Mouse (Mus musculus) myocyte (in vitro differentiated cells): ENCODE measurements around the gene Syngr3. TPM values are rescaled to one million over a fixed set of nuclear protein-coding genes. Genes with fewer than 3 reads are reported as not detected.

Experiments
- H3K27me3 ChIP-seq: one replicate; pipeline ENCODE4 v1.6.1; 2011; ENCODE audit not compliant: control insufficient read depth, insufficient read depth, insufficient read length
- H3K36me3 ChIP-seq: one replicate; pipeline ENCODE4 v1.6.1; 2011; ENCODE audit not compliant: control insufficient read depth, insufficient read depth
- H3K4me2 ChIP-seq: one replicate; pipeline ENCODE4 v1.6.1; 2011; ENCODE audit warnings: low read depth, control low read depth
- H3K4me3 ChIP-seq: one replicate; pipeline ENCODE4 v1.5.1; 2011; ENCODE audit warnings: mild to moderate bottlenecking, control low read depth, moderate library complexity
- H3K79me2 ChIP-seq: one replicate; pipeline ENCODE4 v1.6.1; 2011; ENCODE audit not compliant: control insufficient read depth, insufficient read depth
- H3ac ChIP-seq: one replicate; pipeline ENCODE4 v1.6.1; 2011; ENCODE audit not compliant: control insufficient read depth, insufficient read length
- CEBPB ChIP-seq: IDR thresholded peaks from 2 replicates; pipeline ENCODE4 v1.6.1; 2011; ENCODE audit warnings: mild to moderate bottlenecking, moderate library complexity; ENCODE audit not compliant: poor library complexity, insufficient read depth, severe bottlenecking
- E2F4 ChIP-seq: IDR thresholded peaks from one replicate; pipeline ENCODE4 v1.6.1; 2011; ENCODE audit warnings: mild to moderate bottlenecking, control low read depth, moderate library complexity; ENCODE audit not compliant: insufficient read depth
- MAX ChIP-seq: IDR thresholded peaks from one replicate; pipeline ENCODE4 v1.6.1; 2011; ENCODE audit warnings: low read depth, mild to moderate bottlenecking, control low read depth
- MYOD1 ChIP-seq, 3 experiments: IDR thresholded peaks; one replicate each; pipeline ENCODE4 v1.6.1; 2011; ENCODE audit warnings: control low read depth in 2 of 3, low read depth in 2 of 3, mild to moderate bottlenecking in 2 of 3, moderate library complexity in 1 of 3; ENCODE audit not compliant: insufficient read length in 2 of 3, control insufficient read depth in 1 of 3
- MYOG ChIP-seq, 3 experiments: IDR thresholded peaks; one replicate each; pipeline ENCODE4 v1.6.1; 2011; ENCODE audit warnings: control low read depth in 2 of 3, low read depth in 2 of 3, mild to moderate bottlenecking in 2 of 3; ENCODE audit not compliant: insufficient read length in 2 of 3, control insufficient read depth in 1 of 3, insufficient read depth in 1 of 3
- POLR2AphosphoS2 ChIP-seq: IDR thresholded peaks from one replicate; pipeline ENCODE4 v1.6.1; 2011; ENCODE audit warnings: low read depth, control low read depth; ENCODE audit not compliant: insufficient read length
- SRF ChIP-seq: IDR thresholded peaks from one replicate; pipeline ENCODE4 v1.6.1; 2011; ENCODE audit warnings: low read depth; ENCODE audit not compliant: control insufficient read depth, insufficient read length
- TCF12 ChIP-seq: IDR thresholded peaks from one replicate; pipeline ENCODE4 v1.6.1; 2011; ENCODE audit warnings: mild to moderate bottlenecking, control low read depth; ENCODE audit not compliant: poor library complexity, insufficient read depth, severe bottlenecking
- polyA plus RNA-seq: library from polyadenylated mRNA; unstranded; fragments of >200 nt; fragmentation: generic; extraction: Trizol; gene quantifications from one replicate; pipeline ENCODE4 v1.2.1, GENCODE M21; 2012; ENCODE audit warnings: missing spikeins

Syngr3 gene
- polyA plus RNA-seq, 1 experiment: 0.29 TPM

GRCm38 (mm10) chr17:24636781-24637481 lies 52.8 kb downstream of the Syngr3 start:
- H3K4me2 ChIP-seq: no peak overlapping the region
- H3K27me3 ChIP-seq: no peaks in the 10 kb centered on the region
- peak in 1 of 3 experiments; percentile 16 for TF ChIP-seq MYOD1 (IDR thresholded peaks at IDR 0.05; ENCODE audit: control insufficient read depth in 1 of 3, insufficient read length in 2 of 3, low read depth in 2 of 3)
- peak in 1 of 3 experiments; percentile 21 for TF ChIP-seq MYOG (IDR thresholded peaks at IDR 0.05; ENCODE audit: control insufficient read depth in 1 of 3, insufficient read depth in 1 of 3, insufficient read length in 2 of 3, low read depth in 2 of 3)
- no peak for TF ChIP-seq E2F4
- no peak for TF ChIP-seq POLR2AphosphoS2
- H3K36me3 ChIP-seq: no peaks in the 10 kb centered on the region
- no peak overlapping the region for H3ac ChIP-seq
- no peak overlapping the region for H3K4me3 ChIP-seq
- peaks cover 4% of the 10 kb centered on the region for H3K79me2 ChIP-seq

DNA sequence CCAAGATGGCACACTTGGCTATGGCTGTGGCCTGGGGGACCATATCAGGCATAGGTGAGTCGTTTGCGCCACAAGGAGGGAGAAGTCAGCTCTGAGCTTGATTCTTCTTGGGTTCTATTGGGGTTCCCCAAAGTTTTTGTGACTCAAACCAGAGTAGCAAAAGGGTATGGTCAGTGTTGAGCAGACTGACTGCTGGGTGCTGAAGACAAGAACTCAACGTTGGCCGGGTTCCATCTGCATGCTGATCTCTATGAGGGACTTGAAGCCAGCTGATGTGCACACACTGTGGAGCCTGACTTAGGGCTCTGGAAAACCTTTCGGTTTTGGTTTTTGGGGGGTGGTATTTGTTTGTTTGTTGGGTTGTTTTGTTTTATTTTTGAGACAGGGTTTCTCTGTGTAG lies 54.1 kb downstream of the Syngr3 start:
- no peaks in the 10 kb centered on the region for H3K27me3 ChIP-seq
- peaks cover 6% of the 10 kb centered on the region for H3K79me2 ChIP-seq
- no peak for TF ChIP-seq MYOG (IDR thresholded peaks at IDR 0.05; ENCODE audit: control insufficient read depth in 1 of 3, insufficient read depth in 1 of 3, insufficient read length in 2 of 3, low read depth in 2 of 3)
- no peak for TF ChIP-seq E2F4
- TF ChIP-seq CEBPB: no peak
- TF ChIP-seq MAX: no peak
- no peak for TF ChIP-seq TCF12
- no peak for TF ChIP-seq SRF
- no peak for TF ChIP-seq POLR2AphosphoS2

More for the DNA sequence above, 54.1 kb downstream of the Syngr3 start:
- Histone ChIP-seq H3K4me3 (no peak overlapping the region), H3K36me3 (no peaks in the 10 kb centered on the region), H3K4me2 (no peak overlapping the region), H3ac (no peak overlapping the region)

Other genes starting within 250 kb of the Syngr3 start
- gene Dnase1l2, start 246.8 kb downstream of the Syngr3 start, polyA plus RNA-seq: 1.0 TPM
- gene E4f1, start 219.6 kb downstream of the Syngr3 start, polyA plus RNA-seq: 18.7 TPM
- gene Pgp, start 219.6 kb downstream of the Syngr3 start, polyA plus RNA-seq: 53.7 TPM
- 0.53 TPM for gene Bricd5, start 216.1 kb downstream of the Syngr3 start, polyA plus RNA-seq
- gene Mlst8, start 210.9 kb downstream of the Syngr3 start, polyA plus RNA-seq: 16.5 TPM
- 0.16 TPM for gene Caskin1, start 201.4 kb downstream of the Syngr3 start, polyA plus RNA-seq
- 112 TPM for gene Traf7, start 162.0 kb downstream of the Syngr3 start, polyA plus RNA-seq
- 0.35 TPM for gene Rab26, start 155.7 kb downstream of the Syngr3 start, polyA plus RNA-seq
- 47.2 TPM for gene Pkd1, start 140.1 kb downstream of the Syngr3 start, polyA plus RNA-seq
- gene Tsc2, start 57.3 kb downstream of the Syngr3 start, polyA plus RNA-seq: 49.5 TPM
- 20.2 TPM for gene Nthl1, start 57.3 kb downstream of the Syngr3 start, polyA plus RNA-seq
- gene Slc9a3r2, start 39.6 kb downstream of the Syngr3 start, polyA plus RNA-seq: 19.1 TPM
- gene Npw, start 31.5 kb downstream of the Syngr3 start, polyA plus RNA-seq: not detected
- gene Zfp598, start 20.3 kb downstream of the Syngr3 start, polyA plus RNA-seq: 49.7 TPM
- gene Gfer, start 6.2 kb upstream of the Syngr3 start, polyA plus RNA-seq: 47.7 TPM
- 0.54 TPM for gene Noxo1, start 6.3 kb upstream of the Syngr3 start, polyA plus RNA-seq
- gene Tbl3, start 17.7 kb upstream of the Syngr3 start, polyA plus RNA-seq: 66.6 TPM
- 0.36 TPM for gene Rnf151, start 28.1 kb upstream of the Syngr3 start, polyA plus RNA-seq
- 178 TPM for gene Rps2, start 28.2 kb upstream of the Syngr3 start, polyA plus RNA-seq
- 547 TPM for gene Ndufb10, start 34.5 kb upstream of the Syngr3 start, polyA plus RNA-seq
- 1.7 TPM for gene Rpl3l, start 37.9 kb upstream of the Syngr3 start, polyA plus RNA-seq
- 73.9 TPM for gene Msrb1, start 46.7 kb upstream of the Syngr3 start, polyA plus RNA-seq
- not detected for gene Hs3st6, start 63.0 kb upstream of the Syngr3 start, polyA plus RNA-seq
- not detected for gene Meiob, start 114.3 kb upstream of the Syngr3 start, polyA plus RNA-seq
- 58.3 TPM for gene Hagh, start 150.2 kb upstream of the Syngr3 start, polyA plus RNA-seq
- gene Fahd1, start 160.4 kb upstream of the Syngr3 start, polyA plus RNA-seq: 9.5 TPM
- gene Igfals, start 176.0 kb upstream of the Syngr3 start, polyA plus RNA-seq: not detected
- gene Nubp2, start 196.4 kb upstream of the Syngr3 start, polyA plus RNA-seq: 38.5 TPM
- gene Spsb3, start 196.7 kb upstream of the Syngr3 start, polyA plus RNA-seq: 46.6 TPM
- gene Eme2, start 205.1 kb upstream of the Syngr3 start, polyA plus RNA-seq: 12.5 TPM
- 142 TPM for gene Mrps34, start 205.2 kb upstream of the Syngr3 start, polyA plus RNA-seq
- gene Nme3, start 206.5 kb upstream of the Syngr3 start, polyA plus RNA-seq: 23.7 TPM
- gene Mapk8ip3, start 247.0 kb upstream of the Syngr3 start, polyA plus RNA-seq: 47.6 TPM